Comparison of ENCODE assay signal across 23 mouse cellular contexts in genomic region chr3:151899094-151899493, GRCm38 (mm10).
A peak's percentile ranks its signal among the peaks of the same experiment; 100 is the strongest.
DNase-seq lines count a peak whose midpoint lies in the region; ATAC-seq and TF ChIP-seq lines count a peak whose summit lies in the region.
"Had no signal": no experiment of that assay in that cellular context is flagged by ENCODE, and none has a peak within 500 bp of the region (broad histone marks: within the 10 kb centered on the region; RNA-seq: fewer than 3 reads in every experiment).

No protein-coding gene starts in this region.

- H3K4me2 ChIP-seq in liver, embryonic 11.5 days, result no peak overlapping the region
- H3K4me2 ChIP-seq in liver, postnatal 0 days (ENCODE audit: low read depth, low read length), result no peak overlapping the region
- no peak overlapping the region for H3K4me2 ChIP-seq in liver, embryonic 12.5 days
- no peak overlapping the region for H3K4me2 ChIP-seq in kidney, embryonic 15.5 days

- intact Hi-C loops in heart, adult 2 months (cut with DNase I), result no loop called here

- WGBS in heart, adult 2 months, result 86% methylated on average over 4 of the region's 4 CpGs
- 32% methylated on average over 4 of the region's 4 CpGs for WGBS in liver, adult 2 months
- 73% methylated on average over 4 of the region's 4 CpGs for WGBS in liver, embryonic 11.5 days
- 65% methylated on average over 4 of the region's 4 CpGs for WGBS in liver, postnatal 0 days (ENCODE audit: insufficient replicate concordance)
- WGBS in liver, embryonic 12.5 days (ENCODE audit: insufficient replicate concordance), result 63% methylated on average over 4 of the region's 4 CpGs
- 76% methylated on average over 4 of the region's 4 CpGs for WGBS in kidney, embryonic 15.5 days

- no peak for TF ChIP-seq EP300 in heart, adult 2 months (IDR thresholded peaks at IDR 0.05; ENCODE audit: insufficient read depth, low read depth, low read length)
- 0 out of 2 replicates have a peak, but pooled peaks have one; percentile 22 for TF ChIP-seq EP300 in liver, postnatal 0 days (IDR thresholded peaks at IDR 0.05; ENCODE audit: low read depth)

- peak; percentile 1 for DNase-seq in heart, adult 11 months
- no peak for DNase-seq in heart, adult 2 months
- DNase-seq in liver, adult 2 months (ENCODE audit: extremely low read depth, low read depth, low spot score), result peak; percentile 90
- DNase-seq in liver, embryonic 11.5 days (ENCODE audit: low spot score), result no peak
- DNase-seq in liver, postnatal 0 days, result no peak
- peak; percentile 56 for DNase-seq in adipocyte (ENCODE audit: low spot score)
- DNase-seq: adrenal gland, adult 2 months; adrenal gland, adult 8-10 months; adrenal gland, postnatal 10 days; adrenal gland, postnatal 14 days; adrenal gland, postnatal 25 days; adrenal gland, postnatal 36 days; B cell, adult 2 months; cerebellum, adult 11 months; cerebellum, adult 11-12 months; cerebellum, adult 18-20 months had no signal

- H3K4me3 ChIP-seq in heart, adult 2 months, result no peak overlapping the region
- H3K4me3 ChIP-seq in liver, adult 2 months (ENCODE audit: insufficient read depth, low read depth, low read length), result no peak overlapping the region
- no peak overlapping the region for H3K4me3 ChIP-seq in liver, embryonic 11.5 days (ENCODE audit: low read depth, low read length)
- no peak overlapping the region for H3K4me3 ChIP-seq in liver, postnatal 0 days (ENCODE audit: low read depth, low read length)
- H3K4me3 ChIP-seq in liver, embryonic 12.5 days, result no peak overlapping the region
- no peak overlapping the region for H3K4me3 ChIP-seq in kidney, embryonic 15.5 days (replicated peaks)

- no peak overlapping the region for H3K9ac ChIP-seq in heart, adult 2 months (ENCODE audit: low read depth, low read length)
- H3K9ac ChIP-seq in liver, adult 2 months (ENCODE audit: low read depth, low read length), result no peak overlapping the region
- no peak overlapping the region for H3K9ac ChIP-seq in liver, embryonic 11.5 days (ENCODE audit: low read depth, low read length)
- H3K9ac ChIP-seq in liver, postnatal 0 days (replicated peaks), result no peak overlapping the region
- H3K9ac ChIP-seq in liver, embryonic 12.5 days, result no peak overlapping the region
- no peak overlapping the region for H3K9ac ChIP-seq in kidney, embryonic 15.5 days

- H3K79me2 ChIP-seq in heart, adult 2 months (replicated peaks; ENCODE audit: control insufficient read depth, insufficient read depth, low read length), result no peaks in the 10 kb centered on the region
- H3K79me2 ChIP-seq in liver, adult 2 months (ENCODE audit: control insufficient read depth, insufficient read depth, low read length), result no peaks in the 10 kb centered on the region

- no peaks in the 10 kb centered on the region for H3K4me1 ChIP-seq in heart, adult 2 months (ENCODE audit: control insufficient read depth, insufficient read depth, low read length)
- peaks cover 2% of the 10 kb centered on the region for H3K4me1 ChIP-seq in liver, adult 2 months (ENCODE audit: control insufficient read depth, insufficient read depth, low read length)
- no peaks in the 10 kb centered on the region for H3K4me1 ChIP-seq in liver, embryonic 11.5 days (replicated peaks; ENCODE audit: control insufficient read depth, insufficient read depth, low read length)
- H3K4me1 ChIP-seq in liver, postnatal 0 days (ENCODE audit: insufficient read depth), result no peaks in the 10 kb centered on the region
- H3K4me1 ChIP-seq in liver, embryonic 12.5 days, result no peaks in the 10 kb centered on the region
- no peaks in the 10 kb centered on the region for H3K4me1 ChIP-seq in kidney, embryonic 15.5 days

- H3K27ac ChIP-seq in heart, adult 2 months, result no peak overlapping the region
- no peak overlapping the region for H3K27ac ChIP-seq in liver, adult 2 months (replicated peaks; ENCODE audit: insufficient read depth, low read depth, low read length)
- H3K27ac ChIP-seq in liver, embryonic 11.5 days (ENCODE audit: low read depth, low read length), result no peak overlapping the region
- no peak overlapping the region for H3K27ac ChIP-seq in liver, postnatal 0 days (ENCODE audit: low read depth)
- no peak overlapping the region for H3K27ac ChIP-seq in liver, embryonic 12.5 days
- H3K27ac ChIP-seq in kidney, embryonic 15.5 days, result no peak overlapping the region

- H3K36me3 ChIP-seq in heart, adult 2 months (ENCODE audit: control insufficient read depth, insufficient read depth, low read length), result no peaks in the 10 kb centered on the region; the same call in 1 of the 2 replicates
- no peaks in the 10 kb centered on the region for H3K36me3 ChIP-seq in liver, adult 2 months (ENCODE audit: control insufficient read depth, insufficient read depth, low read length)
- no peaks in the 10 kb centered on the region for H3K36me3 ChIP-seq in liver, embryonic 11.5 days (ENCODE audit: control insufficient read depth, insufficient read depth, low read length)
- no peaks in the 10 kb centered on the region for H3K36me3 ChIP-seq in liver, postnatal 0 days (replicated peaks; ENCODE audit: insufficient read depth, low read length)
- no peaks in the 10 kb centered on the region for H3K36me3 ChIP-seq in liver, embryonic 12.5 days
- no peaks in the 10 kb centered on the region for H3K36me3 ChIP-seq in kidney, embryonic 15.5 days
- H3K36me3 ChIP-seq: G1E had no signal

- no peak for ATAC-seq in liver, embryonic 11.5 days (replicated peaks; ENCODE audit: low FRiP score)
- peak; percentile 80 for ATAC-seq in liver, postnatal 0 days
- no peak for ATAC-seq in liver, embryonic 12.5 days
- ATAC-seq in kidney, embryonic 15.5 days (replicated peaks; ENCODE audit: low FRiP score), result no peak
- ATAC-seq: activated CD4-positive, CD25-positive, alpha-beta regulatory T cell, adult 4 months; CD4-positive, CD25-positive, alpha-beta regulatory T cell, adult 4 months; Patski had no signal

- TF ChIP-seq POLR2A in heart, adult 2 months (IDR thresholded peaks at IDR 0.05; ENCODE audit: insufficient read depth, low read depth, low read length), result no peak
- TF ChIP-seq POLR2A in liver, adult 2 months (IDR thresholded peaks at IDR 0.05; ENCODE audit: extremely low read depth, insufficient read depth, low read length), result no peak

- no peaks in the 10 kb centered on the region for H3K9me3 ChIP-seq in liver, embryonic 11.5 days (ENCODE audit: control insufficient read depth, low read length)
- no peaks in the 10 kb centered on the region for H3K9me3 ChIP-seq in liver, postnatal 0 days (ENCODE audit: low read length)
- H3K9me3 ChIP-seq in liver, embryonic 12.5 days (replicated peaks), result no peaks in the 10 kb centered on the region
- H3K9me3 ChIP-seq in kidney, embryonic 15.5 days (replicated peaks), result no peaks in the 10 kb centered on the region

- no peak for TF ChIP-seq CTCF in heart, adult 2 months (IDR thresholded peaks at IDR 0.05)
- no peak for TF ChIP-seq CTCF in liver, adult 2 months (IDR thresholded peaks at IDR 0.05; ENCODE audit: low read depth, low read length)
- TF ChIP-seq CTCF in liver, postnatal 0 days (IDR thresholded peaks at IDR 0.05; ENCODE audit: low read depth), result no peak

- H3K27me3 ChIP-seq in heart, adult 2 months (ENCODE audit: control insufficient read depth, insufficient read depth, low read length), result no peaks in the 10 kb centered on the region
- H3K27me3 ChIP-seq in liver, adult 2 months (ENCODE audit: control insufficient read depth, insufficient read depth, low read length), result no peaks in the 10 kb centered on the region
- H3K27me3 ChIP-seq in liver, embryonic 11.5 days (replicated peaks; ENCODE audit: control insufficient read depth, insufficient read depth, low read length), result no peaks in the 10 kb centered on the region
- no peaks in the 10 kb centered on the region for H3K27me3 ChIP-seq in liver, postnatal 0 days (ENCODE audit: insufficient read depth, low read length)
- no peaks in the 10 kb centered on the region for H3K27me3 ChIP-seq in liver, embryonic 12.5 days (replicated peaks)
- no peaks in the 10 kb centered on the region for H3K27me3 ChIP-seq in kidney, embryonic 15.5 days
- H3K27me3 ChIP-seq: CH12.LX had no signal

Comparison
In these comparisons a context has a peak if more than half of its experiments do, and no peak if none do; other contexts are left out.
1. DNase-seq: peak in heart, adult 11 months (single experiment), liver, adult 2 months (single experiment) and adipocyte (single experiment); none in heart, adult 2 months (0 of 2), liver, embryonic 11.5 days (single experiment) and liver, postnatal 0 days (single experiment).